Mouse (Mus musculus): ENCODE data around the gene Man1c1. TPM values are rescaled to one million over a fixed set of nuclear protein-coding genes. Genes with fewer than 3 reads are reported as not detected.
A peak's percentile ranks its signal among the peaks of the same experiment; 100 is the strongest.

Gene Man1c1
- polyA plus RNA-seq, 1 experiment from 2014 or later, result 6.3 TPM

DNA sequence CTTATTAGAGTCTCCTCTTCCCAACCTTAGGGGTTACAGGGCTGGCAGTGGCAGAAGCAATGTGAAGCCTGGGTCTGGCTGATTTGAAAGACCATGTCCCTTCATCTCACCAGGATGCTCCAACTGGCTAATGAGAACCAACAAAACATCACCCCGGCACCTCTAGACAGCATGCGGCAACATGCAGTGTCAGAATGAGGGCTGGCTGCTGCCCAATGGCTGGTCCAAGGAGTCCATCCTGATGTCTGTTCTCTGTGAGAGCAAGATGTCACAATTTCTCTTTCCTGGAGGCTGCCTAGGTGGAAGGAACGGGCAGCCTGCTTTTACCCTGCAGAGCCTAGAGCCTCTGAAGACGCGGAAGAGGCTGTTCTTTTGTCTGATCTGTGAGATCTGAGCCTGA lies 46.6 kb downstream of the Man1c1 start:
- no peaks in the 10 kb centered on the region; the same call in 1 of the 2 replicates for H3K36me3 ChIP-seq
- peaks cover 51% of the 10 kb centered on the region for H3K4me1 ChIP-seq
- H3K27ac ChIP-seq (replicated peaks), result no peak overlapping the region
- H3K9ac ChIP-seq, result no peak overlapping the region
- no peaks in the 10 kb centered on the region; the same call in 1 of the 2 replicates for H3K27me3 ChIP-seq (replicated peaks)
- H3K4me3 ChIP-seq, result no peak overlapping the region
- no peak for ATAC-seq (ENCODE audit: extremely low read depth, insufficient number of reproducible peaks, low FRiP score, low TSS enrichment)
- no peak overlapping the region for H3K4me2 ChIP-seq
- no peaks in the 10 kb centered on the region for H3K9me3 ChIP-seq
- WGBS, result 78% methylated on average over 5 of the region's 5 CpGs

DNA sequence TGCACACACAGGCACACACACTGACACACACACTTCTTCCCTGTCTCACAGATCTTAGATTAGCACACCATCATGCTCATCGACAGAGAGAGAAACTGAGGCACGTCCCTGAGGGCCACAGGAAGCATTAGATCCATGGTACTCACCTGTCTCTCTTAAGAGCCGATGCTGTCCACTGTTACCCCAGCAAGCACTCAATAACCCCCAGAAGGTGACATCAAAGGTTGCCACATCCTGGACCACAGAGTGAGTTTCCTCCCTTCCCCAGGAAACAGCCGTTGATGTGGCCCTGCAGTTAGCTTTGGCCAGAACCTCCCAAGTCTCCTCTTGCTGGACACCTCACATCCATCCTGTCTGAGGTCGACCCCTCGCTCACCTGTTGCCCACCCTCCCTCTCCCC lies 49.7 kb downstream of the Man1c1 start:
- Histone ChIP-seq H3K4me2 (no peak overlapping the region), H3K4me3 (no peak overlapping the region), H3K36me3 (no peaks in the 10 kb centered on the region; the same call in 1 of the 2 replicates), H3K4me1 (peaks cover 20% of the 10 kb centered on the region), H3K9me3 (no peaks in the 10 kb centered on the region), H3K27ac (replicated peaks) (no peak overlapping the region), H3K27me3 (replicated peaks) (no peaks in the 10 kb centered on the region; the same call in 1 of the 2 replicates), H3K9ac (no peak overlapping the region)
- no peak for ATAC-seq (ENCODE audit: extremely low read depth, insufficient number of reproducible peaks, low FRiP score, low TSS enrichment)
- 78% methylated on average over 6 of the region's 6 CpGs for WGBS

DNA sequence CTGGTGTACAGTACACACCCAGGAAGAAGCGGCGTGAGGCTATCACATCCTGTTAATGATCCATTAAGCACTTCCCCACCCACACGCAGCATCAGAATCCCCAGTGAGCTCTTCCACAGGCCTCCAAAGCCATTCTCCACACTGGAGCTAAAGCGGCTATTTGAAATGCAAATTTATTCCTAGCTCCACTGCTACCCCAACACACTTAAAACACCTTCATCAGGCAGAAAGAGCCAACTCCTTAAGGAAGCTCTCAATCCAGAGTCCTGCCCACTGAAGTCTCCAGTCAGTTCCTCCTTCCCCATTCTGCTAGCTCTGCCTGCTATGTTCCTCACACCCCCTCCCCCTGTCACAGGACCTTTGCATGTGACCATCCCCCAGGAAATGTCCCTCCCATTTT lies 51.4 kb downstream of the Man1c1 start:
- Histone ChIP-seq H3K36me3 (no peaks in the 10 kb centered on the region; the same call in 1 of the 2 replicates), H3K4me3 (no peak overlapping the region), H3K4me2 (no peak overlapping the region), H3K9ac (no peak overlapping the region), H3K9me3 (no peaks in the 10 kb centered on the region), H3K4me1 (peaks cover 16% of the 10 kb centered on the region), H3K27ac (replicated peaks) (no peak overlapping the region), H3K27me3 (replicated peaks) (no peaks in the 10 kb centered on the region; the same call in 1 of the 2 replicates)
- no peak for ATAC-seq (ENCODE audit: extremely low read depth, insufficient number of reproducible peaks, low FRiP score, low TSS enrichment)
- 75% methylated on average over 4 of the region's 4 CpGs for WGBS

DNA sequence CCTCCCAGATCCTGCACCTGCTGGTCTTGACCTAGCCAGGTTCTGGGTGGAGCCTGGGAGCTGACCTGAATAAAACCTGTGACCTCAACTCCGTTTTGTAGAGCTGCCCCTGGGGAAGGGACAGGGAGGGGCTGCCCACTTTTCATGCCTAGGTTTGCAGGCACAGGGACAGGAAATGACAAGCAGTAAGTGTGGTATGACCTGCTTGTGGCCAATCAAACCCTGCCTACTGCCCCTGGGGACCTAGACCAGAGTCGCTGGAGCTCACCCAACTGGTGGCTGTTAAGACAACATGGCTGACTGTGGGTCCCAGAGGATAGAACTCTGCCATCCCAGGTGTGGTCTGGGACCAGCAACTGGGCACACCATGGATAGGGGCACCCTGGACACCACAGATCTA lies 51.9 kb downstream of the Man1c1 start:
- ATAC-seq (ENCODE audit: extremely low read depth, insufficient number of reproducible peaks, low FRiP score, low TSS enrichment), result no peak
- WGBS, result 64% methylated on average over 2 of the region's 2 CpGs

DNA sequence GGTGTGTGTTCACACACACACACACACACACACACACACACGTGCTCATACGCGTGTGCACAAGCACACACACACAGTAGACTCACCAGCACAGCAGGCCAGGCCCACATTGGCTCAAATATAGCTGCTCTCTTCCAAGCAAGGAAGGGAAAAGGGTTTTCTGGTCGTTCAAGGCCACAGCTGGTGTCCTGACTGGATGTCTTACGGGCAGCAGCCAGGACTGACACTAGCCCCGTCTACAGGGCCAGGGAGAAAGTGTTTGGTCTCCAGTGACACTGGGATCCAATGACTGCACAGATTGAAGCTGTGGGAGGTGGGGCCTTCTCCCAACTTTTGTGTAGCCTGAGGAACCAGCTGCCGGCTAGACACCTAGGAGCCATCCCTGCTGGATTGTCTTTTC lies 52.7 kb downstream of the Man1c1 start:
- WGBS, result 58% methylated on average over 7 of the region's 7 CpGs

More for the DNA sequence above, 51.9 kb downstream of the Man1c1 start:
- Histone ChIP-seq H3K27me3 (replicated peaks) (no peaks in the 10 kb centered on the region; the same call in 1 of the 2 replicates), H3K9me3 (no peaks in the 10 kb centered on the region), H3K27ac (replicated peaks) (no peak overlapping the region), H3K4me3 (no peak overlapping the region), H3K4me2 (no peak overlapping the region), H3K4me1 (peaks cover 20% of the 10 kb centered on the region), H3K9ac (no peak overlapping the region), H3K36me3 (no peaks in the 10 kb centered on the region)

DNA sequence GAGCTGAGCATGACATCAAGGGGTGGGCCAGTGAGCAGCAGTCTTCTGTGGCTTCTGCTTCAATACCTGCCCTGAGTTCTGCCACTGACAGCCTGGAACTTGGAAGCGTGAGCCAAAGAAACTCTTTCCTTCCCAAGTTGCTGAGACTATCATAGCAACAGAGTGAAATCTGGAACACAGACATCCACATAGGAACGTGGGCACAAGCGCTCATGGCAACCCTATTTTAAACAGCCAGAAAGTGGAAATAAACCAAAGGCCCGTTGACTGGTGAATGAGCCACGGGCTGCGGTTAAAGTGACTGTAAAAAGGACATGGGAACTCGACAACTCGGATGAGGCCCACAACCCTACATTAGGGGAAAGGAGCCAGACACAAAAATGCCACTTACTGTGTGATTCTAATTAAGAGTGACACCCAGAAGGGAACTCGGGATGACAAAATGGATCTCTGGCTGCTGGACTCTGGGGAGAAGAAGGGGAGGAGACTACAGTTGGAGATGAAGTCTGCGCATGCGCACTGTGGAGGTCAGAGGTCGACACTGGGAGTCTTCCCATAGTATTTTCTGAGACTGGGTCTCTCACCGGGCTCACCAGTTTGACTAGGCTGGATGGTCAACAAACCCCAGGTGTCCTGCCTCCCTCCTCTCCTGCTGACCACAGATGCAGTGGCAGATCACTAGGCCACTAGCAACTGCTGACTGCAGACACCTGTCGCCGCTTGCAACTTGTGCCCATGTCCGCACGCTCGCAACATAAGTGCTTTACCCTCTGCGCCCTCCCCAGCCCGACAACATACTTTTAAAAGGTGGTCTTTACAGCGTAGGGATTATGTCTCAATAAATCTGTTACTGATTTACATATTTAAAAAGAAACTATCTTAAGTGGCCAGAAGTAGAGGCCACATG lies 58.8 kb downstream of the Man1c1 start:
- no peaks in the 10 kb centered on the region for H3K9me3 ChIP-seq
- peaks cover 18% of the 10 kb centered on the region for H3K4me1 ChIP-seq
- ATAC-seq (ENCODE audit: extremely low read depth, insufficient number of reproducible peaks, low FRiP score, low TSS enrichment), result no peak
- H3K36me3 ChIP-seq, result 0 out of 2 replicates have a peak, but pooled peaks cover 3% of the 10 kb centered on the region
- no peak overlapping the region for H3K4me3 ChIP-seq
- H3K4me2 ChIP-seq, result no peak overlapping the region
- H3K27me3 ChIP-seq (replicated peaks), result no peaks in the 10 kb centered on the region
- no peak overlapping the region for H3K9ac ChIP-seq
- no peak overlapping the region for H3K27ac ChIP-seq (replicated peaks)
- 84% methylated on average over 21 of the region's 21 CpGs for WGBS

More for the DNA sequence above, 52.7 kb downstream of the Man1c1 start:
- H3K4me3 ChIP-seq, result no peak overlapping the region
- no peaks in the 10 kb centered on the region for H3K36me3 ChIP-seq
- no peak overlapping the region for H3K9ac ChIP-seq
- no peaks in the 10 kb centered on the region; the same call in 1 of the 2 replicates for H3K27me3 ChIP-seq (replicated peaks)
- no peak for ATAC-seq (ENCODE audit: extremely low read depth, insufficient number of reproducible peaks, low FRiP score, low TSS enrichment)
- H3K27ac ChIP-seq (replicated peaks), result no peak overlapping the region
- H3K9me3 ChIP-seq, result no peaks in the 10 kb centered on the region
- no peak overlapping the region for H3K4me2 ChIP-seq
- H3K4me1 ChIP-seq, result peaks cover 16% of the 10 kb centered on the region

DNA sequence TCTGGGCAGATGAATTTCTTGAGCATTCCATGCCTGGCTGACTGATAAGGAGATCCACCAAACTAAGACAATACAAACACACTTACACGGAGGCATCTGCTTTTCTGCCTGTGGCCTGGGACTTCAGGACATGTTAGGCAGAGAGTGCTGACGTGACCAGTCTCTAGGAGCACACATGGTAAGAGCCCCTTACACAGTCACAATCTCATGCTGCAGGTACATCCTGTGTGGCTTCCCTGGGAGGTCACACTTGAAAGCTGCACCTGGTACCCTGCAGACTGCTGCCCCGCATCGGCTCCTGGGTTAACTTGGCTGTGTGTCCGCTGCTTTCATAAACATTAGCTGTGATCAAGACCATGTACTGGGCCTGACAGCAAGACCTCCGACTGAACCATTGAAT lies 59.7 kb downstream of the Man1c1 start:
- no peaks in the 10 kb centered on the region for H3K27me3 ChIP-seq (replicated peaks)
- 83% methylated on average over 6 of the region's 6 CpGs for WGBS
- H3K36me3 ChIP-seq, result peaks cover 3% of the 10 kb centered on the region; the same call in 1 of the 2 replicates
- H3K9me3 ChIP-seq, result no peaks in the 10 kb centered on the region
- peaks cover 21% of the 10 kb centered on the region for H3K4me1 ChIP-seq
- H3K4me3 ChIP-seq, result no peak overlapping the region
- H3K27ac ChIP-seq (replicated peaks), result no peak overlapping the region
- ATAC-seq (ENCODE audit: extremely low read depth, insufficient number of reproducible peaks, low FRiP score, low TSS enrichment), result no peak
- no peak overlapping the region for H3K4me2 ChIP-seq
- H3K9ac ChIP-seq, result no peak overlapping the region

DNA sequence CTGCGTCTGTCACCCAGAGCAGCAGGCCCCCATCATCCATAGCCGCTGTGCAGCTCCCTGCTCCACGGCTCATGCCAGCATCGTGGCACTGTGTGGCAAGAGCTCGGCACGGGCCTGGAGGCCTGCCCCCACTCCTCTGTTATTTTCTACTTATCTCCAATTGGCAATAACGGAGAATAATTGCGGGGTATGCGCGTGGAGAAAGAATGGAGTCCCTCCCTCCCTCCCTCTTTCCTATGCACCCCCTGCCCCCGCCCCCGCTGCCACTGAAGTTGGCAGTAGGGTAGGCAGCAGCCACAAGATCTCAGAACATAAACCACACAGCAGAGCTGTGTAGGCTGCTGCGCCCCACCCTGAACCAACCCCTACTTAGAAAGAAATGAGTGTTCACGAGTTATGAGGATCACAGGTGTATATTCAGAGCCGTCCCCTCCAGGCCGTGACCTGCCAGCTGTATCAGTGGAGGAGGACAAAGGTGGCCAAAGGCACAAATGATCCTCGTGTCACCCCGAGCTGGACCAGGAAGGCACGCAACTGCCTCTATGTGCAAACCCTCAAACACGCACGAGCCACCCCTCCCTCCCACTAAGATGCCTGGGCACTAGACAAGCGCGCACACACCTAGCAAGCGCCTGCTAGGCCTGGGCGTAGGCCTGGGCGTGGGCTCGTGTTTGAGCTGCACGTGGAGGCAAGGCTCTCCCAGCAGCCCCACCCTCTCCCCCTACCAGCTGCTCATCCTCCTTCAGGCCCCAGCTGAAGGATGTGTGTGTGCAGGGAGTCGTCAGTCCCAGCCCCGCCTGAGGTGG lies 62.2 kb downstream of the Man1c1 start:
- H3K36me3 ChIP-seq, result peaks cover 12% of the 10 kb centered on the region
- H3K27me3 ChIP-seq (replicated peaks), result no peaks in the 10 kb centered on the region
- 80% methylated on average over 30 of the region's 30 CpGs for WGBS

DNA sequence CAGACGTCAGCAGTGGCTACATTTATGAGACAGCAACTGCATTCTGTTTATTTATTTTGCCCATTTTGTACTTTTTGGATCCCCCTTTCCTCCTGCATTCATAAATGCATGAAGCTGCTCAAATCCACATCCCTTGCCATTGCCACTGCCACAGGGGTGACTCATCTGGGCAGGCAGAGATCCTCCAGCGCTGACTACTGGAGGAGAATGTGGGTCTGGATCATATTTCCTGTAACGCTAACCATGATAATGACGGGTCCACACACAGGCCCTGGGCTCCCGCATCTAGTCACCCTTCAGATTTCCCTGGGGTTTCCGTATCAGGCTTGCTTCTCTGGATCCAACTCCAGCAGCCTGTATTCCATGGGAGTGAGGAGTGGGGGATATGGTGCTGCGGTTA lies 64.8 kb downstream of the Man1c1 start:
- peaks cover 12% of the 10 kb centered on the region for H3K36me3 ChIP-seq
- peaks cover 53% of the 10 kb centered on the region for H3K4me1 ChIP-seq
- H3K4me3 ChIP-seq, result no peak overlapping the region
- H3K9ac ChIP-seq, result no peak overlapping the region
- no peak for ATAC-seq (ENCODE audit: extremely low read depth, insufficient number of reproducible peaks, low FRiP score, low TSS enrichment)
- no peak overlapping the region for H3K4me2 ChIP-seq
- no peaks in the 10 kb centered on the region for H3K27me3 ChIP-seq (replicated peaks)
- WGBS, result 50% methylated on average over 7 of the region's 7 CpGs
- peaks cover 4% of the 10 kb centered on the region; the same call in 1 of the 2 replicates for H3K9me3 ChIP-seq
- 0 out of 2 replicates have a peak overlapping the region, but pooled peaks have one; percentile 12 for H3K27ac ChIP-seq (replicated peaks)

More for the DNA sequence above, 62.2 kb downstream of the Man1c1 start:
- H3K4me1 ChIP-seq, result peaks cover 31% of the 10 kb centered on the region
- H3K27ac ChIP-seq (replicated peaks), result no peak overlapping the region
- H3K4me3 ChIP-seq, result no peak overlapping the region
- peaks cover 4% of the 10 kb centered on the region; the same call in 1 of the 2 replicates for H3K9me3 ChIP-seq
- H3K4me2 ChIP-seq, result no peak overlapping the region
- H3K9ac ChIP-seq, result peak overlapping the region; percentile 12; the same call in 1 of the 2 replicates
- ATAC-seq (ENCODE audit: extremely low read depth, insufficient number of reproducible peaks, low FRiP score, low TSS enrichment), result no peak

DNA sequence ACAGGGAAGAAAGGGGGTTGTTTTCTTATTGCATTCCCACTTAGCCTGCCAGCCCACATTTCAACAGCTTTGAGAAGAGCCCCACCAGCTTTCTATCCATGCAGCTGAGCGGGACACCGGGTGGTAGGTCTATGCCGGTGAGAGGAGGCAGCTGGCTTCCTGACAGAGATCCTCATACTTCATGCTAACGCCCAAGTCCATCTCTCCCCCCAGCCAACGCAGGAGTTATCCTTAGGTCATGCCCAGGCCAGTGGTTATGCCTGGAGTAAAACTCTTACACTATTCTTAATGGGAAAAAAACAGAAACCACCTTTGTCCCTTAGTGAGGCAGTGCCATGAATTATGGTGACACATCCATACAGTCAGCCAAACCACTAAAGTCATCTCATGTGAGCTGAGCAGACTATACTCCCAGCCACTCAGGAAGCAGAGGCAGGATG lies 66.0 kb downstream of the Man1c1 start:
- H3K4me2 ChIP-seq, result no peak overlapping the region
- no peaks in the 10 kb centered on the region for H3K27me3 ChIP-seq (replicated peaks)
- 0 out of 2 replicates have a peak overlapping the region, but pooled peaks have one; percentile 33 for H3K9ac ChIP-seq
- no peak overlapping the region for H3K27ac ChIP-seq (replicated peaks)
- peaks cover 4% of the 10 kb centered on the region; the same call in 1 of the 2 replicates for H3K9me3 ChIP-seq
- ATAC-seq (ENCODE audit: extremely low read depth, insufficient number of reproducible peaks, low FRiP score, low TSS enrichment), result no peak
- peaks cover 64% of the 10 kb centered on the region for H3K4me1 ChIP-seq
- H3K36me3 ChIP-seq, result peaks cover 8% of the 10 kb centered on the region
- no peak overlapping the region for H3K4me3 ChIP-seq
- 30% methylated on average over 5 of the region's 5 CpGs for WGBS

DNA sequence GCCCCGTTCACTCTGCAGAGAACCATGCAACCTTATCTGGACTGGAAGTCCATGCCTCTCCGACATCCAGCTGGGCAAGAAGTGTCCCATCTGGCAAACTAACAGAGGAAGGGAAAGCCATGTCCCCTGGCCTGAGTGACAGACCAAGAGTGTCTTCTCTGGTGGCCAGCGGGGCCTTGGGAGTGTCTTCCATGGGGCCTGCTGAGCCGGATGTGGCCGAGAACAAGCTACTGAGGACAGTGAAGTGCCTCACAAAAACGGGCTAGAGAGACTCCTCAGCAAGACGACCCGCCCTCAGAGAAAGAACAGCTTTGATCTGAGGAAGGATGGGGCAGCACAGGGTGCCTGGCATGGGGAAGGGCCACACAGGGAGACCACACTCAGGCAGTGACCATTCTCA lies 67.7 kb downstream of the Man1c1 start:
- WGBS, result 48% methylated on average over 8 of the region's 8 CpGs

More for the DNA sequence above, 67.7 kb downstream of the Man1c1 start:
- Histone ChIP-seq H3K4me3 (no peak overlapping the region), H3K27ac (replicated peaks) (0 out of 2 replicates have a peak overlapping the region, but pooled peaks have one; percentile 0), H3K4me1 (peaks cover 78% of the 10 kb centered on the region), H3K9ac (no peak overlapping the region), H3K4me2 (no peak overlapping the region), H3K9me3 (peaks cover 4% of the 10 kb centered on the region; the same call in 1 of the 2 replicates), H3K36me3 (peaks cover 8% of the 10 kb centered on the region), H3K27me3 (replicated peaks) (no peaks in the 10 kb centered on the region)
- ATAC-seq (ENCODE audit: extremely low read depth, insufficient number of reproducible peaks, low FRiP score, low TSS enrichment), result no peak
